In genomic region chr11:69757303-69758089, GRCm38 (mm10) we compare ENCODE assay signal across 8 mouse cellular contexts. TPM values are rescaled to one million over a fixed set of nuclear protein-coding genes. Genes with fewer than 3 reads are reported as not detected.
DNase-seq lines count a peak whose midpoint lies in the region; ATAC-seq and TF ChIP-seq lines count a peak whose summit lies in the region.

No protein-coding gene starts in this region.

- intact Hi-C loops in gastrocnemius, postnatal 14 days (cut with DNase I; ENCODE audit: low total_unique reads): no loop called here

- H3K27me3 ChIP-seq in cerebellum, adult 2 months (ENCODE audit: control insufficient read depth, insufficient read depth, low read length): no peaks in the 10 kb centered on the region
- no peaks in the 10 kb centered on the region for H3K27me3 ChIP-seq in forebrain, embryonic 12.5 days
- no peaks in the 10 kb centered on the region for H3K27me3 ChIP-seq in liver, embryonic 13.5 days

- H3K4me1 ChIP-seq in cerebellum, adult 2 months (ENCODE audit: control insufficient read depth, insufficient read depth, low read length): peaks cover 10% of the 10 kb centered on the region
- peaks cover 59% of the 10 kb centered on the region for H3K4me1 ChIP-seq in forebrain, embryonic 12.5 days
- H3K4me1 ChIP-seq in liver, embryonic 13.5 days (replicated peaks): peaks cover 67% of the 10 kb centered on the region

- H3K4me2 ChIP-seq in forebrain, embryonic 12.5 days: peak overlapping the region; percentile 78
- peak overlapping the region; percentile 90 for H3K4me2 ChIP-seq in liver, embryonic 13.5 days

- ATAC-seq in forebrain, embryonic 12.5 days (ENCODE audit: low FRiP score): no peak
- ATAC-seq in liver, embryonic 13.5 days (ENCODE audit: low read depth): no peak
- ATAC-seq in frontal cortex, adult (ENCODE audit: low TSS enrichment): no peak

- peak overlapping the region; percentile 27; the same call in 1 of the 2 replicates for H3K27ac ChIP-seq in cerebellum, adult 2 months (ENCODE audit: insufficient read depth, low read length)
- H3K27ac ChIP-seq in forebrain, embryonic 12.5 days: peak overlapping the region; percentile 99
- H3K27ac ChIP-seq in liver, embryonic 13.5 days: peak overlapping the region; percentile 99

- H3K36me3 ChIP-seq in forebrain, embryonic 12.5 days (replicated peaks): no peaks in the 10 kb centered on the region
- H3K36me3 ChIP-seq in liver, embryonic 13.5 days: peaks cover 11% of the 10 kb centered on the region

- no peak for TF ChIP-seq CTCF in cerebellum, adult 2 months (IDR thresholded peaks at IDR 0.05; ENCODE audit: borderline replicate concordance, insufficient read depth, low read depth, low read length)

- no peak for TF ChIP-seq POLR2A in cerebellum, adult 2 months (IDR thresholded peaks at IDR 0.05; ENCODE audit: borderline replicate concordance, insufficient read depth, low read length)

- peak overlapping the region; percentile 92 for H3K4me3 ChIP-seq in cerebellum, adult 2 months (replicated peaks; ENCODE audit: insufficient read depth, low read depth, low read length)
- peak overlapping the region; percentile 52 for H3K4me3 ChIP-seq in forebrain, embryonic 12.5 days (replicated peaks)
- H3K4me3 ChIP-seq in liver, embryonic 13.5 days (replicated peaks): peak overlapping the region; percentile 71

- no peaks in the 10 kb centered on the region for H3K9me3 ChIP-seq in forebrain, embryonic 12.5 days
- H3K9me3 ChIP-seq in liver, embryonic 13.5 days (replicated peaks): no peaks in the 10 kb centered on the region

- peak overlapping the region; percentile 86 for H3K9ac ChIP-seq in forebrain, embryonic 12.5 days
- peak overlapping the region; percentile 87 for H3K9ac ChIP-seq in liver, embryonic 13.5 days

- WGBS in cerebellum, adult 2 months: 28% methylated on average over 9 of the region's 9 CpGs
- WGBS in forebrain, embryonic 12.5 days: 46% methylated on average over 9 of the region's 9 CpGs
- WGBS in liver, embryonic 13.5 days (ENCODE audit: insufficient replicate concordance): 41% methylated on average over 9 of the region's 9 CpGs

- no peak for DNase-seq in cerebellum, adult 2 months
- DNase-seq in cerebellum, postnatal 14 days: no peak
- DNase-seq in 3T3-L1 (ENCODE audit: low read depth, low spot score): peak; percentile 26
- DNase-seq in liver, embryonic 13.5 days: no peak
- no peak for DNase-seq in frontal cortex, postnatal 14 days (ENCODE audit: low spot score in 2 of 2)
- DNase-seq in gastrocnemius, postnatal 14 days: no peak

RNA-seq across cellular contexts. Expression of gene Polr2a, which starts 0.9 kb away (rescaled TPM):
- 35.3 and 42.3 TPM in 2 replicates for polyA plus RNA-seq in cerebellum, adult 2 months (2012; rRNA removed)
- polyA plus RNA-seq in forebrain, embryonic 12.5 days (2016; fragmentation: Nextera tagmentation; extraction: Ambion mirVana): 31.3 and 35.4 TPM in 2 replicates
- 9.6 and 10.8 TPM in 2 replicates for polyA plus RNA-seq in liver, embryonic 13.5 days (2015; fragmentation: Nextera tagmentation; extraction: Ambion mirVana)
- total RNA-seq in gastrocnemius, postnatal 14 days (2021): 10 to 100 TPM; 36.4 to 39.1 TPM

RNA-seq across cellular contexts. Expression of gene Slc35g3, which starts 4.3 kb away (rescaled TPM):
- polyA plus RNA-seq in cerebellum, adult 2 months (2012; rRNA removed): not detected in 2 replicates
- 0.13 and 0.33 TPM in 2 replicates for polyA plus RNA-seq in forebrain, embryonic 12.5 days (2016; fragmentation: Nextera tagmentation; extraction: Ambion mirVana)
- not detected in 2 replicates for polyA plus RNA-seq in liver, embryonic 13.5 days (2015; fragmentation: Nextera tagmentation; extraction: Ambion mirVana)
- total RNA-seq in gastrocnemius, postnatal 14 days (2021): not detected

RNA-seq across cellular contexts. Expression of gene Zbtb4, which starts 8.2 kb away (rescaled TPM):
- 69.8 and 71.1 TPM in 2 replicates for polyA plus RNA-seq in cerebellum, adult 2 months (2012; rRNA removed)
- 1.3 and 1.5 TPM in 2 replicates for polyA plus RNA-seq in forebrain, embryonic 12.5 days (2016; fragmentation: Nextera tagmentation; extraction: Ambion mirVana)
- 0.38 and 0.43 TPM in 2 replicates for polyA plus RNA-seq in liver, embryonic 13.5 days (2015; fragmentation: Nextera tagmentation; extraction: Ambion mirVana)
- total RNA-seq in gastrocnemius, postnatal 14 days (2021): 10 to 100 TPM; 18.2 to 21.3 TPM

RNA-seq across cellular contexts. Expression of gene Chrnb1, which starts 38.2 kb away (rescaled TPM):
- 1.6 and 2.9 TPM in 2 replicates for polyA plus RNA-seq in cerebellum, adult 2 months (2012; rRNA removed)
- 1.2 and 1.8 TPM in 2 replicates for polyA plus RNA-seq in forebrain, embryonic 12.5 days (2016; fragmentation: Nextera tagmentation; extraction: Ambion mirVana)
- polyA plus RNA-seq in liver, embryonic 13.5 days (2015; fragmentation: Nextera tagmentation; extraction: Ambion mirVana): 0.43 and 0.59 TPM in 2 replicates
- total RNA-seq in gastrocnemius, postnatal 14 days (2021): 10 to 100 TPM; 75.5 to 80.7 TPM

RNA-seq across cellular contexts. Expression of gene Fgf11, which starts 44.2 kb away (rescaled TPM):
- polyA plus RNA-seq in cerebellum, adult 2 months (2012; rRNA removed): 47.0 and 49.4 TPM in 2 replicates
- 2.6 and 3.2 TPM in 2 replicates for polyA plus RNA-seq in forebrain, embryonic 12.5 days (2016; fragmentation: Nextera tagmentation; extraction: Ambion mirVana)
- polyA plus RNA-seq in liver, embryonic 13.5 days (2015; fragmentation: Nextera tagmentation; extraction: Ambion mirVana): 0.07 and 0.20 TPM in 2 replicates
- 1 to 10 TPM; 6.6 to 8.0 TPM for total RNA-seq in gastrocnemius, postnatal 14 days (2021)

Comparison
In these comparisons a context has a peak if more than half of its experiments do, and no peak if none do; other contexts are left out.
1. H3K27ac ChIP-seq: peak in every context shown above with its lines; median percentile 99 in forebrain, embryonic 12.5 days; 99 in liver, embryonic 13.5 days; 27 in cerebellum, adult 2 months.
2. RNA of gene Zbtb4, which starts 8.2 kb away (polyA plus RNA-seq): 69.8 to 71.1 TPM in cerebellum, adult 2 months; 1.3 to 1.5 TPM in forebrain, embryonic 12.5 days and 0.38 to 0.43 TPM in liver, embryonic 13.5 days; every median in the first group is over 10 times any median in the second.
3. Peak in every context shown above with its lines, with median percentiles within 50 percentile points of each other: H3K4me3 ChIP-seq.